Mouse (Mus musculus) ovary, postnatal 36 days (tissue): Measurements from ENCODE around the gene Stk32b.
A peak's percentile ranks its signal among the peaks of the same experiment; 100 is the strongest.

Experiments used
- DNase-seq: peaks from one replicate; pipeline ENCODE4 v3.0.0; 2022; ENCODE audit warnings: low spot score, mixed read lengths

Stk32b gene

GRCm38 (mm10) chr5:37716505-37717372 lies at the start of gene Stk32b:
Gene Stk32b (minus strand): TSS chr5:37717171.
- DNase-seq: peak; percentile 5

- DNase-seq: no peak
Measured at GRCm38 (mm10) chr5:37765851-37766250, 48.9 kb upstream of the Stk32b start.

- no peak for DNase-seq
Measured at GRCm38 (mm10) chr5:37762046-37762445, 45.1 kb upstream of the Stk32b start.

DNA sequence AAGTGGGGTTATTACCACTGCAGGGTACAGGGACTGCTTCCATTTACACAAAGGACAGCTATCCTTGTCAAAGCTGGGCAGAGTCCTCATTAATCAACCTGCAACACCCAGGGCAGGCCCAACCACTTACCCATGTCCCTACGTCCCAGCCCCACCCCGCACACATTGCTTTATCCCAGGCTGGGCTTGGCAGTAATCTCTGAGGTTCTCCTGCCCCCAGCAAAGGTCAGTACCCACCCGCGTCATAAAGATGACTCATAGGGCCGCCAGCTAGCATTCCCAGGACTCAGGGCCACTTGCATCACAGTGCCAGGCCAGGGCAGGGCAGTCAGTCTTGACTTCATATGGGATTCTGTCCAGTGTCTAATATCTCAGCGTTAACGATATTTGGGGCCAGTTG lies 36.4 kb upstream of the Stk32b start:
- DNase-seq: no peak

DNA sequence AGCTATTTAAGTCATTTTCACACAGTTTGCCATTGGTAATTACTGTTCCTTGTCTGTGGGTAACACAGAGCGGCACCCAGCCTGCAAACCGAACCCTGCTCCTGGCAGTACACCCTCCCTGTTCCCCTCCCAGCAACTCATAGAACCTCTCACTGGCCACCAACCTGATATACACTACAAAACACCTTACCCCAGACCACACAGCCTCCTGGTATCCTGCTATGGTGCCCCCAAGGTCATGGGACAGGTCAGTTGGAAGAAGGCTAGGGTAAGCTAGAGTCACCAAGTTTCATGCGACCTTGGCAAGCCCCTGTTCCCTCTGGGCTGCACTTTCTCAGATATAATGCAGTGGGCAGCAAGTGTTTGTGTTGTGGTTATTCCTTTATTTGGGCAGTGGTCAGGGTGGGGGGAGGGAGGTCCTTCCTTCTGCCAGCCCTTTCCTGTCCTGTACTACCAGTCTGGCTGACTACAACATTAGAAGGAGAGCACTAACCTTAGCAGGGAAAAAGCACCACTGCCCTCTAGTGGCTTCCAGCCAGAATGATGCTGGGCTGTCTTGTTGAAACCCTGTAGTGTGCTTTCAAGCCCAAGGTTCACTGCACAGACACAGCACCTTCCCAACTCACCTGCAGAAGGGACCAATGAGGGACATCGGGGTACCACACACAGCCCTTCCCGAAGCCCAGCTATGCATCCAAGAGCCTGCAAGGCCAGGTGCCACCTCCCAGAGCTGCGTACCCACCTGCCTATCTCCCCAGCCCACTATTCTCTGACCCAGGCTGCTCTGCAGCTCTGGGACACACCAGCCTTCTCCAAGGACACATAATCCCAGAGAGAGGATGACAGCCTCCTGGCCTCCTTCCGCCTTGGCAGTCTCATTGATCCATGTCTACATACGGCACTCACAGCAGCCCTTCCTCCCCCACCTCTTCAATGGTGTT lies 35.3 kb upstream of the Stk32b start:
- peak; percentile 49 for DNase-seq

- no peak for DNase-seq
Measured at GRCm38 (mm10) chr5:37743889-37744707, 27.1 kb upstream of the Stk32b start.

DNA sequence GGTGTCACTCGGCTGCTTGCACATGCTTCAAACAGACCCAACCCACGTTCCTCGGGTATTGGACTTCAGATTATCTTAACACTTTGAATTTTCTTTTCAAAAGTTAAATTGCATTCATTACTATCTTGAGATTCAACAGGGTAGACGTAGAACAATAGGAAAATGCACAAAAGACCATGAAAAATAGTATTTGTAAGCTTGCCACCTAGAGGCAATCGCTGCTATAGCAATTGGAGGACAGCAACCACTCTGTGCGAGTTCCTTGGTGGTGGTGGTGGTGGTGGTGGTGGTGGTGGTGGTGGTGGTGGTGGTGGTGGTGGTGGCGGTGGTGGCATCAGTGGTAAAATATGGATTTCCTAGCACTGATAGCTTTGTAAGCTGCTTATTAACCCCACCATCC lies 19.2 kb upstream of the Stk32b start:
- no peak for DNase-seq

DNA sequence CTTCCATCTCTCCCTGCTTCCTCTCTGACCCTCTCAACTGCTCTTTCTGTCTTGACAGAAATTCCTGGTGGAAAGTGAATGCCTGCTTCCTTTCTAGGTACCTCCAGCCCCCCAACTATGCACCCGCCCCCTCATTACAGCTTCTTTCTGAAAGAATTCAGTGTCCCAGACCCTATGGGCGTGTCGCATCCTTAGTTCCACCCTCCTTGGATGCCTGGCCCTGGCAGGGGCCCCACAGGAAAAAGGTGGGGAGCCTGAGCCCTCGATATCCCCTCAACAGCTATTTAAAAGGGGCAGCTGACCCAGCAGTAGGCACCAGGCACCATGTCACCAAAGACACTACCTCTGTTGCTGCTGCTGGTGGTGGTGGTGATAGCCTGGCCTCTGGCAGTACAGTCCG lies 18.3 kb upstream of the Stk32b start, which contains the start of gene Cytl1:
TSS of gene Cytl1 (plus strand) at position 296 of the 400 bp plus-strand sequence.
- no peak for DNase-seq

DNA sequence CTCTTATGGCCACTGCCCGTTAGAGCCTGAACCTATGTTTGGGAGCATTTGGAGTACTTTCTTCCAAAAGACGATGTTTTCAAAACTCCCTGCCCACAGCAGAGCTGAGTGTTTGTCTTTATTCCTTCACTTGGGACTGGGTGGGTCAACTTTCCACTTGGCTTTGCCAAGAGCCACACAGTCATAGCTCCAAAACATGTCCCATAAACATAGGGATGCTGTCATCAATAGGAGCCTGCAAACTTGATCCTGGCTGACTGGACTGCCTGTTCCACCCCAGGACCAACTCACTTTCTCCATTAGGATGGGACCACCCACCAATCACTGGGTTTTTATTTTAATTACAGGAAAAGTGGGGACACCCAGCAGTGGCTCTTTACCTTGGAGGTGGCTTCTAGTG lies 13.8 kb upstream of the Stk32b start:
- DNase-seq: no peak

DNA sequence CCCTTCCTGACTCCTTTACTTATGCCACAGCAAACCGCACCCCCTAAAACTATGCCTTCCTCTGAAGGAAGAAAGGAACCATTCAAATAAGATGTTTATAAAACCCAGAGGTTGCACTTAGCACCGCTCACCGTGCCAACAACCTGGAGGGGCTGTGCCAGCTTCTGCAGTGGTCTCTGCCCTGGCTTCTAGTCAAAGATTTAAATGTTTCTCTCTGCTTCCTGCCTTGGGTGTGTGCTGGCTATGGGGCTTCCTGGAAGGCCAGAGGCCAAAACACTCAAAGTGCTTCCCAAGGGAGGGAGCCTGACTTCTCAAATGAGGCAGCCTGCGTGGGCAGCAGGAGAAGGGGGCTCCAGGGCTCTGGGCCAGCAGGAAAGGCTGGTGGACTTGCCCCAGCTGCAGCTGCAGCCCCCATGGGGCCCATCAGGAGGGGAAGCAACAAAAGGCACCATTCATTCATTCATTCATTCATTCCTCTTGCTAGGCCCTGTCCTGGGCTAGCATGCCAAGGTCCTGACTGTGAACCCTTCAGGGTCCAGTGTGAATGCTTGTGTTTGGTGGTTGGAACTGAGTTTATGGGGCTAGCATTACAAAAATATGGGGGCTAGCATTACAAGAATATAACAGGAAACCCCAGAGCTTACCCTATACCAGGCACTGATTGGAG lies 8.4 kb upstream of the Stk32b start:
- no peak for DNase-seq

GRCm38 (mm10) chr5:37720670-37721069 lies 3.7 kb upstream of the Stk32b start:
- no peak for DNase-seq

DNA sequence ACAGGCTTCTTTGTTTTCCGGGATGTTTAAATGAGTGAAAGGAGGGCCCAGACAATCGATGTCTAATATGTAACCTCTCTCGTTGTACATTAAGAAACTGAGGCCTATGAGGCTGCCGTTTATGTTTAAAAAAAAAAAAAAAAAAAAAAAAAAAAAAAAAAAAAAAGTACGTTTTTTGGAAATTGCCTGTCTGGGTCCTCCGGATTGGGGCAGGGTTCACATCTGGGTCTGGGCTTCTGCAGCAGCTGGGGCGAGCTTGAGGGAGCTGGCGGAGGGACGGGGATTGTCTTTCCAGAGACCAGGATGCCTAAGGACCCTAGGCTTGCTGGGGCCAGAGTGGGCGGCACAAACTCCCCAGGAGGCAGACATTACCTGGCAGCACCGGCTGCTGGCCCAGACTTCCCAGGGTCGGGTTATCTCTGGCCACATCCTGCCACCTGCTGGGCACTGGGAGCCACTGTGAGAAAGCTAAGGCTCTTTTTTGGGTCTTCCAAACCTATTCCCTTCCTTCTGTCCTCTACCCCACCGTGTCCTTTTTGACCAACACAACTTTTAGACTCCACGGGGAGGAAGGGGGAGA lies 503 bp upstream of the Stk32b start:
- peak; percentile 41 for DNase-seq

DNA sequence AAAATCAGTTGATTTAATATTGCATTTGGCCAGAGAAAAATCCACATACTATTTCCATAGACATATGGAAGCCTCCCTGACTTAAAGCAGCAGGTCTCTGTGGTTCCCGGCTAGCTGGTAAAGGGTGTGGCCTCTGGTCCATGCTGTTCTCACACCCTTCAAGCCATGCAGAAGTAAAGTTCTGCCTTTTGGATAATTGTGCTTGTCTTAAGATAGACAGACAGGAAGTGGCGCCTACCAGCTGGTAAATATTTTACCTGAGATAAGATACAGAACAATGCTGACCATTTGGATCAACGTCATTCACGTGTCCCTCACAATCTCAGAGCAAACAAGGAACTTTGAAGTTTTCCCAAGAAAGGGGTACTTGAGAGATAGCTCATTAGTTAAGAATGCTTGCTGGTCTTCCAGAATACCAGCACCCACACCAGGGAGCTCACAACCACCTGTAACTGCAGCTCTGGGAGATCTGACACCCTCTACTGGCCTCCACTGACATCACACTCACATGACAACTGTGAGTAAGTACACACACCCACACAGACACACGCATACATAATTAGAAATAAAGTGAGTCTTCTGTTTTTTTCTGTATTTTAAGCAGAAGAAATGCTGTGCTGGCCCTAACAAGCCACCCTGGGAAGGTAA lies 7.6 kb downstream of the Stk32b start:
- DNase-seq: no peak

- DNase-seq: no peak
Measured at GRCm38 (mm10) chr5:37708124-37708523, 8.8 kb downstream of the Stk32b start.

- DNase-seq: no peak
Measured at GRCm38 (mm10) chr5:37704962-37705361, 12.0 kb downstream of the Stk32b start.

- no peak for DNase-seq
Measured at GRCm38 (mm10) chr5:37699757-37700156, 17.2 kb downstream of the Stk32b start.

- no peak for DNase-seq
Measured at GRCm38 (mm10) chr5:37697286-37697685, 19.7 kb downstream of the Stk32b start.

DNA sequence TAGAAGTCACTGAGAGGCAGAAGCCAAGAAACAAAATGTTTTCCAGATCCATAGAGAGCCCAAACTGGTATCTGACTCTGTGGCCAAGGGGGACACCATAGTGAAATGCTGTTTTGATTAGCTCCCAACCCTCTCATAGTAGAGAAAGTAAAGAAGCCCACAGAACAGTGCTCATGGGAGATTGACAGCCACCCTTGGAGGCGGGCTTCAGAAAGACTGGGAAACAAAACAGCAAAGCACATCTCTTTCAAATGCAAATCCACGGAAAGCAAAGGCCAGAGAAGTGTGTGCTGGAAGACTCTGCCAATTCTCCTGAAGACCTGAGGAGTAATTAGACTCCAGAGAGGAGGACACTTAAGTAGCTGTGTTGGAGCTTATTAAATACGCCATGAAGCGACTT lies 21.2 kb downstream of the Stk32b start:
- no peak for DNase-seq

DNA sequence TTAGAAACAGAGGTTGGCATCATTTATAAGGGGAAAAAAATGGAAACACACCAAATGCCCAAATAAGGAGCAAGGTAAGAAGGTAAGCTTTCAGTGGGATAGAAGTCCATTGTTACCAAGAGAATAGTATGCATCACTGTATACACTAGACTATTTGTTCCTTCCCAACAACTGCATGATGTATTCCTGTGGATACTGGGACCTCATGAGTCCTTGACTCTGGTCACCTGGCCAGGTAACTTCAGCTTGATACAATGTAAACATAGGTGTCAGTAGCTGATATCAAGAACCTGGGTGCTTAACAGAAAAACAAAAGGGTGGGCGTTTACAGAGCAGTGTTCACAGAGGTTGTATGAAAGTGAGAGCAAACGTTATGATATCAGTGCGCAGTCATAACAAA lies 24.2 kb downstream of the Stk32b start:
- DNase-seq: no peak

GRCm38 (mm10) chr5:37670781-37671180 lies 46.2 kb downstream of the Stk32b start:
- no peak for DNase-seq
